Mouse (Mus musculus) c-Kit-positive CD71-positive TER-119-negative erythroid progenitor cells, embryonic 14.5 days (primary cell): ENCODE results near the gene Fndc3a.
A peak's percentile ranks its signal among the peaks of the same experiment; 100 is the strongest.

Source experiments
- DNase-seq: peaks from one replicate; pipeline ENCODE4 v3.0.0-alpha.2; 2013; ENCODE audit warnings: low read depth

The Fndc3a gene

DNA sequence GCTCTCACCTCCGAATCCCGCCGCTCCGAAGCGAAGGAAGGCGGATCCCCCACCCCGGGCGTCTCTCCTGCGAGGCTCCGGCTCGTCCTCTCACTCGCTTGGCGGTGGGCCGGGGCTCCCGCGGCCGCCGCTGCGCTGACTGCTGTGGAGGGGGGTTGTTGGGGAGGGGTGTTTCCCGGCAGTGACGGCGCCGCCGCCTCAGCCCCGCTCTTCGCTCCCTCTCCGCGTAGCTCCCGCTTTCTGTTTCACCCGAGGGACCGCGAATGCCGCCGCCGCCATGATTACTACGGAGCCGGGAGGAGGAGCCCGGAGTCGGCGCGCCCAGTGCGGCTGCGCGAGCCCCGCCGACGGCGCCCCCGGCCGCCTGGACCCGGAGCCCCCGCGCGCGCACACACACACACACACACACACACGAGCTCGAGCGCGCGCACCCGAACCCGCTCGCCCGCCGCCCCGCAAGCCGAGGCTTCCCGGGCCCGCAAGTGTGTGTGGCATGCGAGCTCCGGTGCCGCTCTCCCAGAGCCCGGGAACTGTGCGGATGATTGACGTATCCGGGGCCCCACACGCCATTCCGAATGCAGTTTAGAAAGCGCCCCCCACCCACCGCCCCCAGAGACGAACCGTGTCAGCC is at the start of gene Fndc3a:
TSS of gene Fndc3a (minus strand) at position 294 of the 631 bp plus-strand sequence.
- DNase-seq: peak; percentile 39

GRCm38 (mm10) chr14:72752893-72753292 is 43.1 kb upstream of the Fndc3a start:
- no peak for DNase-seq

- no peak for DNase-seq
Measured at GRCm38 (mm10) chr14:72750426-72751182, 40.8 kb upstream of the Fndc3a start.

- DNase-seq: no peak
Measured at GRCm38 (mm10) chr14:72748331-72748730, 38.5 kb upstream of the Fndc3a start.

- DNase-seq: no peak
Measured at GRCm38 (mm10) chr14:72741667-72742066, 31.9 kb upstream of the Fndc3a start.

DNA sequence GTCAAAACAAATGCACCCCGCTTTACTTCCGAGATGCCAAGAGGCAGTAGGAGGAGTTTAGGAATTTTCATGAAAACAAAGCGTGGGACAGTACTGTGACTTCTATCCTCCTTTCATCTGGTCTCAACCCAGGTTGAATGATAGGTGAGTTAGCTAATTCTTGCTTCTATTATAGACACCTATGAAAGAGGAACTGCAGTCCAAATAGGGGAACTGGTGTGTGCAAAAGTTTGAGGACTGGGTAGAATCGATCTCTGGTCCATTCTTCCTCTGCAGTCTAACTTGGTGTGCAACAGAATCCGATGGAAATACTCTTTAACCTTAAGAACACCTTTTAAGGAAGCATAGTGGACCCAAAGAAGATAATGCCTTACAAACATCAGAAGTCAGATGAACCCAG is 30.5 kb upstream of the Fndc3a start:
- DNase-seq: no peak

GRCm38 (mm10) chr14:72739484-72740208 is 29.8 kb upstream of the Fndc3a start:
- no peak for DNase-seq

GRCm38 (mm10) chr14:72738776-72739175 is 29.0 kb upstream of the Fndc3a start:
- DNase-seq: no peak

DNA sequence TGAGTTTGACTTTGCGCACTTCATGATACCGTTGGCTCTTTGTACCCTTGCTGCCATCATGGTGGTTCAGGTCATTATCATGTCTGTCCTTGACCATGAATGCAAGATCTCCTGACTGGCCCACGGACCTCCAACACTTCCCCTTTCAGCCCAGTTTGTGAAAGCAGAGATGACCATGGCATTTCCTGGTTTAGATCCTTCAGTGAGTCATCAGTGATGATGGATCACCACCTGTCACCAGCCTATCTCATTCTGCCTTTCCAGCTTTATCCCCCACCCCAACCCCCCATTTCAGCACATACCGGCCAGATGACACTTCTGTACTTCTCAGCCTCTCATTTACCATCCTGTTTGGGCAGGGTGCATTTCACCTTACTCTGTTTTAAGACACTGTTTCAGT is 28.4 kb upstream of the Fndc3a start:
- DNase-seq: no peak

GRCm38 (mm10) chr14:72725865-72726264 is 16.1 kb upstream of the Fndc3a start:
- no peak for DNase-seq

DNA sequence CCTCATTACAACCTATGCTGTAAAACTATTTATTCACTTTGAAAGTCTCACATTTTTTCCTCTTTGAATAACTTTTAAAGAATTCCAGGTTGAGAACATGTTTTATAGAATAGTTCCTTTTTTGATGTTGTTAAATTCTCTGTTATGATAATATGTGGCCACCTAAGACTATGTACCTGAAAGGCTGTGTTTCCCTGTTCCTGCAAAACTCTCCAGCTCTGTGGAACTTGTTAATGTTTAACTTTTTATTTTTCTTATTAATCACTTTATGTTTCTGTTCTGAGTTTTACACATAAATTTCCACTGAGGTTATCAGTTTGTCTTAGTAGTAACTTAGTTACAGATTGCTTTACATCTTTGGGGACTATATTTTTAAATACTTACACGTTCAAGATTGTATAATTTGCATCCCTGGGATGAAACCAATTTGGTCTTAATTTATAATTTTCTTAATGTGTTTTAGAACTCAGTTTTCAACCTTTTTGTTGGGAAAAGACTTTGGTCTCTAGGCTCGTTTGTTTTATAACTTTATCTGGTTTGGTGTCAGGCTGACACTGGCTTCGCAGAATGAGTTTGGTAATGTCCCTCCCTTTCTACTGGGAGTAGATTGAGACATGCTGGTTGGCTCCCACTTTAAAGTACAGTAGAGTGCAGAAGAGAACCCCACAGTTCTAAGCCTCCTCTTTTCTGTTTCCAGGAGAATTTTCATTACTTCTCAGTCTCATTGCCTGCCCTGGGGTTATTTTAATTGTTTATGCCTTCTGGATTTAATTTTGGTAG is 12.7 kb upstream of the Fndc3a start:
- DNase-seq: no peak

- no peak for DNase-seq
Measured at GRCm38 (mm10) chr14:72716175-72716574, 6.4 kb upstream of the Fndc3a start.

DNA sequence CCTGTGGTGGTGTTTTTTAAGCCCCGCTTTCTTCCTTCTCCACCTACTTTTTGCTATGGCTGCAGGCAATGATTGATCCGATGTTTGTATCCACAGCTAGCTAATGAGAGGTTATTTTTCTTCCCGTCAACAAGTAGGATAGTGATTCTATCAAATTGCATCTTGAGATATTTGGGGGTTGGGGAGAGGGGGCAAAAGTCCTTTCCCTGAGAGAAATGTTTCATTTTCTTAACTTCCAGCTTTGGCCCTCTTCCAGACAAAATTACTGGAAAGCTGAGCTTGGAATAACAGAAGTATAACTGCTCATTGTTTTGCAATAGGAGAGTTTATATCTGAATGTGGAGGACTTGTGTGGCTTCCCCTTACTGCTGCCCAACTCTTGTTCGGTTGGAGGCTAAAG is 1.3 kb upstream of the Fndc3a start:
- no peak for DNase-seq

- peak; percentile 20 for DNase-seq
Measured at GRCm38 (mm10) chr14:72710341-72711027, 681 bp upstream of the Fndc3a start.

DNA sequence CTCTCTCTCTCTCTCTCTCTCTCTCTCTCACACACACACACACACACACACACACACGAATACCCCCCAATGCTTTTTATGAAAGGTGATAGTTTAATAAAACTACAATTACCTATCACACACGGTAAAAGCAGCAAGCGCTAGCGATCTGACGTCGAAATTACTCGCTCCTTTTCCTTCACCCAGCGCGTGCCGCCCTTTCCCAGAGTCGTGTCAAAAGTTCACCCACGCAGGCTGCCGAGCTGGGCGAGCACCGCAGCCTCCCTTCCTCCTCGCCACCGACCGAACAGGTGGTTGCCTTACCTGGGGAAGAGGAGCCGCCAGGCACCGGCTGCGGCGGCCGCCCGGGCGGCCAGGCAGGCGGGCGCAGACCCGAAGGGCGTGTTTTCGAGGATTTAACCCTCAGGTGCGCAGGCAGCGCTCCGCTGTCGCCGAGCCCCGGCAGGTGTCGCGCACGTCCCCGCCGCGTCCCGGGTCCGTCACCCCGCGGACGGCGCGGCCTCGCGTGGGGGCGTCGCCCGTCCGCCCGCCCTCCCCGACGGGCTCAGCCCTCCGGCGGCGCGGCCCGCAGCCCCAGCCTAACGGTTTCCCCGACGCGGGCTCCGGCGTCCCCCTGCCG is 603 bp downstream of the Fndc3a start:
- DNase-seq: peak; percentile 11

GRCm38 (mm10) chr14:72708581-72708991 is 1.2 kb downstream of the Fndc3a start:
- peak; percentile 11 for DNase-seq

GRCm38 (mm10) chr14:72700056-72700455 is 9.7 kb downstream of the Fndc3a start:
- no peak for DNase-seq

- no peak for DNase-seq
Measured at GRCm38 (mm10) chr14:72691406-72691805, 18.4 kb downstream of the Fndc3a start.

DNA sequence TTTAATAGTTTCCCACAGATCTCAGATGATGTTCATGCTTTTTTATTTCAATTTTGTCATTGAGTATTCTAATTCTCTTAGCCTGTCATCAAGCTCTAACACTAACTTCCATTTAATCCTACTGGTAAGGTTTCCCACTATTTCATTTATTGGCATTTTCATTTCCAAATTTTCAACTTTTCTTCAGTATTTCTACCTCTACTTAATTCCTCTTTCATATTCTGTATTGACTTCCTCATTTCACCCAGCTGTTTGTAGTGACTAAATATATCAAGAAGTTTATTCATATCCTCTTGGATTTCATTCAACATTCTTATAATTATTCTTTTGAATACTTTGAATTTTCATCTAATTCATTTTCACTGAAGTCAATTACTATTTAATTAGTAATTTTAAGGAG is 20.3 kb downstream of the Fndc3a start:
- no peak for DNase-seq

GRCm38 (mm10) chr14:72684857-72685370 is 24.9 kb downstream of the Fndc3a start:
- no peak for DNase-seq

DNA sequence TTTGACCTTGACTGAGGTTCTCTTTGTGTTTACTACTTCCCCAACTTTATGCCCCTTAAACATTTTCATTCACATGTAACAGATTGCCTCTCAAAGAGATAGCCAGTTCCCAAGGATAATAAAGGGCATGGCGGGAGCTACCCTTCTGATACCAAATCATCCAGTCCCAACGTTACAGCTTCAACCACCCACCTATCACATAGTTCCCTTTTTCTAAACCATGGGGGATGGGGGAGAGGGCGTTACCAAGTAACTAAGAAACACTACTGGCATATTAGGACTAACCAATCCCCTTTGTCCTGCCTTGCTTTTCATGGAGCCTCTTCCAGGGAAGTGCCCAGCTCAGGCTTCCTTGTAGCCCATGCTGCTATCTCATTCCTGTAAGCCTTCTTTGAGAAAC is 32.6 kb downstream of the Fndc3a start:
- no peak for DNase-seq
